Mouse (Mus musculus): ENCODE data around the gene Ffar3.

DNA sequence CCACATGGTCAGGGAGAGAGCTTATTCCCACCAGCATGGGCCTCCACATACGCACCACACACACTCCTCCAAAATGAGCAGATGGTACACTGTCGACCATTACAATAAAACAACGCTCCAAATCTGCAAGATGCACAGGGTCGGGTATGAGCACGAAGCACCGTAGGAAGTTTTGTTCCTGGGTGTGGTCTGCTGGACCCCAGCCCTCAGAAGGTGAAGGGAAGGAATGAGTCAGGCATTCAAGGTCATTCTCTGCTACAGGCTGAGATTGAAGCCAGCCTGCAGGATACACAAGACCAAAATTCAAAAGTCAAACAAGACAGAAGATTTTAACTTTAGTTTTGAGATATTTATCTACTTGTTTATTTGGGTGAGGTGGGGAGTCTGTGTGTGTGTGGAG is 8.0 kb downstream of the Ffar3 start:
- no peak for TF ChIP-seq CTCF (conservative IDR thresholded peaks at IDR 0.05 in 1 of 2, IDR thresholded peaks at IDR 0.05 in 1 of 2; ENCODE audit: low read depth in 2 of 2, low read length in 2 of 2)
- no peak for TF ChIP-seq MAFK (IDR thresholded peaks at IDR 0.05; ENCODE audit: insufficient replicate concordance, low read length)
- no peak for TF ChIP-seq EP300 (IDR thresholded peaks at IDR 0.05; ENCODE audit: low read length)
- no peak for TF ChIP-seq ZC3H11A (IDR thresholded peaks at IDR 0.05; ENCODE audit: low read depth, low read length)
- no peak for TF ChIP-seq MYC (IDR thresholded peaks at IDR 0.05; ENCODE audit: low read depth, low read length)
- no peak for TF ChIP-seq POLR2A (IDR thresholded peaks at IDR 0.05; ENCODE audit: low read depth, low read length)
- TF ChIP-seq ZMIZ1 (IDR thresholded peaks at IDR 0.05; ENCODE audit: low read depth, low read length) = no peak
- no peak for TF ChIP-seq POLR2AphosphoS2 (IDR thresholded peaks at IDR 0.05; ENCODE audit: low read depth, low read length)
- no peak for TF ChIP-seq MEF2A (IDR thresholded peaks at IDR 0.05; ENCODE audit: borderline replicate concordance, low read depth, low read length)
- no peak for TF ChIP-seq RCOR1 (conservative IDR thresholded peaks at IDR 0.05; ENCODE audit: low read depth, low read length)
